Mouse (Mus musculus): ENCODE results near the gene Sag.

The Sag gene

DNA sequence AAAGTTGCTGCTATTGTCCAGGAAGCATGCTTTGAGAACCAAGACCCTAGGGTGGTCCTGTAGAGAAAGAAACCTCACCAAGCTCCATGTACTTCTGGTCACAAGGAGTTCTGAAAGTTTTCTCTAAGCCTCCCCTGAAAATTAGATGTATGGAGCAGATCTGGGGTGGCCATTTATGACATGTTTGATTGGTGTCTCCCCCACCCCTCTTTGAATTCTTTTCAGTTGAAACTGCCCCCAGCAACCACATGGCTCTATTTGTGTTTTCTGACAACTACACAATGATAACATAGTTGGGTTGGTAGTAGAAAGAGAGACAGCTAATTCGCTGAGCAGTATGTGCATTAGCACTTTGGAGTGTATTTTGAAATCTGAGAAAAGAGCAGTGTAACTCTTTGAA is 52.0 kb downstream of the Sag start:
- no peak for DNase-seq

DNA sequence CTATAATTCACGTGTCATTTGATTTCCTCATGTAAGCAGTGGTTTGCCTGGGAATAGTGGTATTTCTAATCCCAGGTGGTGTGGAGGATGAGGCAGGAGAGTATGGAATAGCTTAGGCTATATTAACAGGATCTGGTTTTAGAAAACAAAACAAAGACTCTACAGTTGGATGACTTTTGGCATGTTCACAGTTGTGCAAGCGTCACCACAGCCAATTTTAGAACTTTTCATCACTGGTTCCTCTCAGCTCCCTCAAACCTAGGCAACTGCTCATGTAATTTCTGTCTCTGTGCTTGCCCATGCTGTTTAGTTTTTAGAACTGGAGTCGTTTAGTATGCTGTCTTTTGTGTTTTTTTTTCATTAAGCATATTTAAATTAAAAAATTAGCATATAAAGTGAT is 53.3 kb downstream of the Sag start:
- peak; percentile 63 for DNase-seq

DNA sequence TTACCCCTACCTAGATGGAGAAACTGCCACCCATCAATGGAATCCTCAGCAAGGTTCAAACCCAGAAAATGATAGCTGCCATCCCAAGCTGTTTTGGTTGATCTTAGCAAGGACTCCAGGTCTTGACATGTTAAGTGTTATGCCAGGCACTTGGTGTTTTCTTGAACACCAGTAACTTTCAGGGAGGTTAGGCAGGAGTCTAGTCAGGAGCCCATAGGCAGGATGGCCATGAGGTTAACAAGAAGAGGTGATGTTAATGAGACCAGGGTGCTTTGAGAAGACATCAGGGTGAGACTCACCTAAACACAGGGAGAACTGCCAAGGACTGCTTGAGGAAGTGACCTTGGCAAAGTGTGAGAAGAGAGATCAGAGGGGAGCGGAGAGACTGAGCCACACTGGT is 54.6 kb downstream of the Sag start:
- DNase-seq = no peak

DNA sequence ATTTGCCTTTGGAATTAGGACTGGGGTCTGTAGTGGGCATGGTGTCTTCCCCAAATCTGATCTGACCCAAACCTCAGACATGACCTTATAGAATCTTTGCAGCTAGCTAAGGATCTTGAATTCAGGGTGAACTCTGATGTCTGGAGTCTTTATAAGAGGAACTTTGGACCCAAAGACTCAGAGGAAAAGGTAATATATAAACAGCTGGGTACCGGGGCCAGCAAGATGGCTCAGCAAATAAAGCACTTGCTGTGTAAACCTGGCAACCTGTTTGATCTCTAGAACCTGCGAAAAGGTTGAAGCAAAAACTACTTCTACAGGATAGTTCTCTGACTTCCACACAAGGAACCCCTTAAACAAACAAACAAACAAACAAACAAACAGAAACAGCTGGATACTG is 55.0 kb downstream of the Sag start:
- DNase-seq = no peak

DNA sequence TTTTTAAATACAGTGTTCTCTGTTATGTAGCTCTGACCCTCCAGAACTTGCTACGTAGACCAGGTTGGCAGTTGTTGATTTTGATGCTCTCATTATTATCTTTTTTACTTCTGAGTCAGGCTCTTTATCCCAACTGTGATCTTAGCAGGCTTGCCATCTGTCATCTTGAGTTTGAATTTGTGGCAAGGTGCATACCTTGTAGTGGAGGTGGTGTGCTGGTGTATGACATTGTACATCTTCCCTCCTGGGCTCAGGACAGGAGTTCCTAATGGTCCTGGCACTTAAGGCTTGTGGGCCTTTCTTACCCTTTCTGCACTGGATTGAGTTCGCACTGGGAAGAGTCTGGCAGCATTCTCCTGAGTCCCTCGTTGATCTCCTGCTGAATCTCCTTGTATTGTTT is 60.1 kb downstream of the Sag start:
- DNase-seq = no peak

DNA sequence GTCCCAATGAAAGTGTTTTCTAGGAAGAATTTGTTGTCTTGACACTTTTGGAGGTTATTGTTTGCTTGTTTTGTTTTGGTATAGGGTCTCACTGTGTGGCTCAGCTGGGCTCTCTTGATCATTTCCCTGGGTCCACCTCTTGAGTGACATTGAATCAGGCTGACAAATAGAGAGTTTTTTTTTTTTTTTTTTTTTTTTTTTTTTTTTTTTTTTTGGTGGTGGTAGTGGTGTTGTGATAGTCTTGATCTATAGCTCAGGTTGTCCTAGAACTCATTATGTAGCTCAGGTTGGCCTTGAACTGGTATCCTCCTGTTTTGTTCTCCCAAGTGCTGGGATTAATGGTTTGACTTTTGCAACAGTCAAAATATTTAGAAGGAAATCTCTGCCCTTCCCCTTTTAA is 61.4 kb downstream of the Sag start:
- DNase-seq = no peak

DNA sequence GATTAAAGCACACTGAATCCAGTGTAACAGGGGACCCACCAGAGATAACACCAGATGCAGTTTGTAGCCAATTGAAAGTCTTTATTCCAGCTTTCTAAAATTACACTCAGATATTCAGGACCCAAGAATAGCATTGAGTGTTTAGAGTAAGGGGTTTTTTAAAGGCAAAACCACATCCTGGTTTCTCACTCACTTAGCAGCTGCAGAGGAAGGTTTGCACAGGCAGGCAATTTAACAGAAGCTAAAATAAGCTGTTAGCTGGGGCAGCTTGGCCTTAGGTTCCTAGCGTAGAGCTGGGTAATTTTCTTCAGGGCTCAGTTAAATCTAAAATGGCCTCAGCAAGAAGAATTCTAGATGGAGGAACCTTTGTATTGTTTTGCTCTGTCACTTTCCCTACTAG is 63.2 kb downstream of the Sag start:
- DNase-seq = no peak

DNA sequence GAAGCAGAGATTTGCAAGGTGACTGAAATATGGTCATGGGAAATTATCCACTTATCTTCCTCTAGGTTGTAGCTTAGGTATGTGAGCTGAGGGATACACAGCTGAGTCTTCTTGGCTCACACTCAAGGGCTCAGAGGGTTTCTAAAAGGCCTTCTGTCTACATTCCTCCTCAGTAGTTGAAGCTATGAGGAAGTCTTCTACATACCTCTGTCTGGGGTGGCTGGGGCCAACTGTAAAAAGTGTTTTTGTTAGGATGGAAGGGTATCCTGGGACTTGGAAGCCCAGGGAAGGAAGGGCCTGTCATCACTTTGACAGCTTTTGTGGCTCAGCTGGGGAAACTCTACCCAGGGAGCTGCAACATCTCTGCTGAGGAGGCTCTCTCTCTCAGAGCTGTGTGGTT is 68.1 kb downstream of the Sag start:
- DNase-seq = peak; percentile 19

DNA sequence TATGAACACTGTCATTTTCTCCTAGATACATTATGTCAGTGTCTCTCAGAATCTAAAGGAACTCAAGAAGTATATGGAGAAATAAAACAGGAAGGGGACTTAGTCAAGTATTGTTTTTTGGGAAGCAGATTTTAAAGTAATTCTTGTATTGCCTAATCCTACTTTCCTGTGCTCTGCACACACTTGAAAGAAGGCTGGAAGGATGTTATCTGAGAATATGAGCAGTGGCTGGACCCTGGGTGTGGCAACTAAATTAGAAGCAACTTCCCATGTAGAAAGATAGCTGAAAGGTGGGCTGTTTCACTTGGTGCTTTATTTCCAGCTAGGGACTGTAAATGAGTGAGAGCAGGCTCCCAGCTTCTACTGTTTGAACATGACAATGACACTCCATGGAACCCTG is 69.6 kb downstream of the Sag start:
- DNase-seq = peak; percentile 55

DNA sequence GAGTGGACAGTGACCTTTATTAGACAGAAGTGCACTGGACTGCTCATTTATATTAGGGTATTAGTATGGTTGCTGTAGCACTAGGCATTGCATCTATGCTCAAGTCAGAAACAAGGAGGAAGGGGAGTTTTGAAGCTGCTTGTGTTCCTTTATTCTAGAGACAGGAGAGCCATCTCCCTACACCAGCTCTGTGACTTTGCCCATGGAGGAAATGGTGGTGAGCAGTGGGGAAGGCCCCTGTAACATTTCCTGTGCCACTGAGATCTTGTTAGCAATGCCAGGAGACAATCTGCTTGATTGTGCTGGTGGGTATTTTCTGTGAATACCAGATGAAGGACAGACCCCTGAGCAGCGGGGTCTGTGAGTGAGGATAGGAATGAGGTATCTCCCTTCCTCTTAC is 72.6 kb downstream of the Sag start:
- no peak for DNase-seq

DNA sequence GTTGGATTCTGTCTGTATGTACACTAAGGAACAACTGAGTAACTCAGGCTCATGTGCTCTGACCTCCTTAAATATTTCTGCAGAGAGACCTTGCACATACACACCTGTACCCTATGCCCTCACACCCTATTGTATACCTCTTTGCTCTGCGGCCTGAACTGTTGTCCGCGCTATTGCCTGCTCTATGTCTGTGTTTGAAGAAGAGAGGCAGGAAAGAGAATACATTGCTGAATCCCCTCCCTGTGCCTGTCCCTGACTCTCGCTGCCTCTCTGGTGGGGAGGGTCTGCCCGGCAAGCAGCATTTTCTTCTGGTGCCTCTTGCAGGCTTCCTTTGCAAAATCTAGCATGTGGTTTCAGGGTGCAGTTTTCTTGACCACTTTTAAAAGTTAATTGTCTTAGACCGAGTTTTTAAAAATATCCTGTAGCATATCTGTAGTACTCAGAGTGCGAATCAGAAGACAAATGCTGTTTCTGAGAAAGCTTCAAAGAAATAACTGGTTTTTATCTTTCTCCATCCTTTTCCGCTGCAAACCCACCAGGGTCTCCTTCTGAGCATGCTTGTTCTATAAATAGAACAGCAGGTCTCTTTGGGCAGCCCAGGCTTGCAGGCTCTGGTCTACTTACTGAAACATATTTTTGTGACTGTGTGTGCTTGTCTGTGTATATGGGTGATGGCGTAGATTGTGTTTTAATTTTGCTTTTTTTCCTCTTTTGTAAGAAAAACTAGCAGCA is 74.2 kb downstream of the Sag start:
- DNase-seq = no peak

DNA sequence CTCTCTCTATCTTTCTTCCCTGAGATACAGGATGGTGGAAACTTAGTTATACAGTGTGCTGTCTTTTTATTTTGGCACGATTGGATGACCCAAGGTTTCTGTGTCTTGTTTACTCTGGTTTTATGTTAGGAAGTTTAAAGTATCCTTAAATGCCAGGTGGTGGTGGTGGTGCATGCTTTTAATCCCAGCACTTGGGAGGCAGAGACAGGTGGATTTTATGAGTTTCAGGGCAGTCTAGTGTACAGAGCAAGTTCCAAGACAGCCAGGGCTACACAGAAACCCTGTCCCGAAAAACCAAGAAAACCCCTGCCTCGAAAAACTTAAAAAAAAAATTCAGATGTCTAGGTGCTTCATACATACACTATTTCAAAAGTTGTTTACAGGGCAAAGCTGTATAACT is 75.6 kb downstream of the Sag start:
- no peak for DNase-seq

DNA sequence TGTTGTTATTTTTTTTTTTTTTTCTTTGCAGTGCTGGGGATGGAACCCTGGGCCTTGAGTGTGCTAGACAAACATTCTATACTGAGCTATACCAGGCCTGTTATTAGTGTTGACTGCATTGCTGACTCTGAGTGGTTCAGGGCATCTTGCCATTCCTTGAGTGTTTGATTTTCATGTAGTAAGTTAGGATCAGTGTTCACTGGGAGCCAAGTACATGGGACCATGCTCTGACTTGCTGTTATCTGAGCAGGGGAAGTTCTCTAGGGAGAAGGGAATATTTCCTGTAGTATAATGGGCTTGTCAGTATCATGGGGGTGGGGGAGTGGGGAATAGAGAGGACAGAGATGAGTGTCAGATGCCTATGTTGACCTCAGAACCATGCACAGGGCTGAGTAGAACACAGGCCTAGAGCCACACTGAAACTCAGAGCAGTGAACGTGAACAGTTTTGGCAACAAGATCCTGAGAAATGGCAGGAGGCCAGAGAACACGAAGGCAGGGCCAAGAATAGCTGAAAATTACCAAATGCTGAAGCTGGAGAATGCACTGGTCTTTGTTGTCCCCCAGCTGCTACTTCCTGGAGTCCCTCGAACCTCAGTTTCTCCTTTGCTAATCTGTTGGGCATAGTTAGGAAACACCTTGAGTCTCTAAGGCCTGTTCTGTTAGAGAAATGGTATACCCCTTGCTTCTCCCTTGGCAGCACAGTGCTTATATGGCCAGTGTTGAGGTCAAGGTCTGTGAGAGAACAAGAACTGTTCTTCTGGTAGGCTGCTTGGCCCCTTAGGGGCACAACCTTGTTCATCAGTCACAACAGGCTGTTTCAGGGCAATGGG is 76.2 kb downstream of the Sag start:
- peak; percentile 90 for DNase-seq

DNA sequence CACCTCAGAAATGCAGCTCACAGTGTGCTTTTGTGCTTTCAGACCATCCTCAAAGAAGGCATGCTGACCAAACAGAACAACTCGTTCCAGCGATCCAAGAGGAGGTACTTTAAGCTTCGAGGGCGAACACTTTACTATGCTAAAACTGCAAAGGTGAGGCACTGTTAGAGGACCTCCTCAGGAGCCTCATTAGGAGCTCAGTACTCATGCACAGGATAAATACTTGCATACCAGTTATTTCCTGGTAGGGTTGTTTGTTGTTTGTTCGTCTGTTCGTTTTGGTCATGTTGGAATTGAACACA is 76.8 kb downstream of the Sag start:
- DNase-seq = peak; percentile 83

DNA sequence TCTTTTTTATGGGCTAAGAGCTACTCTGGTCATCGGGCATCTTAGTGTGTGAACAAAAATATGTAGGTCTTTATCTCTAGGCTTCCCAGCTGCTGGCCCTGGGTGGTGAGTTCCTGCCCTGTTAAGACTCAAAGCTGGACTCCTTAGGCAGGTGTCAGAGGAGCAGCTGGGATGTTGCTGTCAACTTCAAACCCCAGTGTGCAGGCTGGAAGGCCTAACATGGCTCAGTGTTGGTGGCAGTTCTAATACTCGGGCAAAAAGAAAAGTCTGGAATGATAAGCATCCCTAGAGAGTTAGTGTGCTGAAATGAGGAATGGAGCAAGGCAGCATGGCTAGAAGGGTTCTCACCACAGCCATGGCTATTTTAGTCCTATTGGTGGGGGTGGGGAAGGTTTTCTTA is 77.4 kb downstream of the Sag start:
- peak; percentile 48 for DNase-seq

DNA sequence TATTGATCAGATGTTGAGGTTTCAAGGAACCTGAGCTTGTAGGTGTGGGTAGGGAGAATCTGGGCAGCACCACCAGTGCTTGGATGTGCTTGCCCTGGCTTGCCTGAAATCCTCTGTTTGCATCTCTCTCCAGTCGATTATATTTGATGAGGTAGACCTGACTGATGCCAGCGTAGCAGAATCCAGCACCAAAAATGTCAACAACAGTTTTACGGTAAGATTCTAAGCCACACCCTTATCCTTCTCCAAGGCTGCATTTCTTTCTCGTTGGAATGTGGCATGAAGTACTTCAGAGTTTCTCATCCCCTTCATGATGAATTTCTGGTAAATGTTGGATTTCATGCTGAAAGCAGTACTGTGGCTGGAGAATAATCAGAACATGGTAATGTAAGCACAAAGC is 78.2 kb downstream of the Sag start:
- DNase-seq = peak; percentile 37

DNA sequence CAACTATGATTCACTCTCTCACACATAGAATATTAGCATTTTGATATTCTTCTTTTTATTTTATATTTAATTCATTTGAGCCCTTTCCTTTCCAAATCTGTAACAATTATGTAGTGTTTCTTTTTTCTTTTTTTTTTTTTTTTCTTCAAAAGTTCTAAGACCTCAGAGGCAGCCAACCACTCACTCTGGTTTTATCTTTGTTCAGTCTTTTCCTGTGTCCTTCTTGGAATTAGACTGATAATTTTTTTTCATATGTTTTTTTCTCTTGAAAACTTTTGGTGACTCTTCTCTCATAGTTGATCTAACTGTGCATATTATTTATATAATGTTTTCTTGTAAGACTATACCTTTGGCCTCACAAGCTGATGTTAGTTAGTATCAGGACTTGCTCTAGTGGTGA is 79.1 kb downstream of the Sag start:
- no peak for DNase-seq

DNA sequence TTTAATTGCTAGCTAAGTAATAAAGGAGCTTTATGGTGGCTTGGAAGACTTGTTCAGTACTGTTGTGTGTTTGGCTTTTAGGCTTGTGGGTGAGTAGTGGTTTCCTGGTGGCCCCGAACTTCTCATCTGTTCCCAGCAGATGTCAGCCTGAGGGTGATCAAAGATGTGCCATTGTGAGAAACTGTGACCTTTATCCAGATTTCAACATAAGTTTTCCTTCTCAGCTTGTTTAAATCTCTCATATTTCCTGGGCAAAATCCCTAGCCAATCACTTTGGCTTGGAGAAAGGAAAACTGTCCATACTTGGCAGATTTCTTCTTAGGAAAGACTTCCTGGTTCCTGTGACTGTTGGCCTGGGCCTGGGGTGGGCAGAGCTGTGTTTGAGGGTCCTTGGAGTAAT is 87.5 kb downstream of the Sag start:
- peak; percentile 49 for DNase-seq

DNA sequence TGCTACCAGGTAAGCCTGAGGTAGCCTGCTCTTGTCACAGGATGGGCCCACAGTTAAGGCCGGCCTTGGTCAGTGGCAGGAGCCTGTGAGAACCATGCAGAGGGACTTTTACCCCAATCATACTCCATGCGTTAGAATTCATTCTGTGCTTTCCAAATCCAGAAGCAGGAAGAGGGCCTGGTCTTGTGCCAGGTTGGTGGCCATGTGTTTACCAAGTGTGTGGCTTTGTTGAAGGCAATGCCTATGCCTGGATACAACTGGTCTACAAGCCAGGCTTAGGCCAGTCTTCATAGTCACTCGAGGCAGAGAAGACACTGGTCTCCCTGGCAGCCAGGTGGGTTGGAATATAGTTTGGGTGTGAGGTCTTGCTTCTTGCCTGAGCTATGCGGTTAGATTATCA is 88.2 kb downstream of the Sag start:
- DNase-seq = peak; percentile 86

DNA sequence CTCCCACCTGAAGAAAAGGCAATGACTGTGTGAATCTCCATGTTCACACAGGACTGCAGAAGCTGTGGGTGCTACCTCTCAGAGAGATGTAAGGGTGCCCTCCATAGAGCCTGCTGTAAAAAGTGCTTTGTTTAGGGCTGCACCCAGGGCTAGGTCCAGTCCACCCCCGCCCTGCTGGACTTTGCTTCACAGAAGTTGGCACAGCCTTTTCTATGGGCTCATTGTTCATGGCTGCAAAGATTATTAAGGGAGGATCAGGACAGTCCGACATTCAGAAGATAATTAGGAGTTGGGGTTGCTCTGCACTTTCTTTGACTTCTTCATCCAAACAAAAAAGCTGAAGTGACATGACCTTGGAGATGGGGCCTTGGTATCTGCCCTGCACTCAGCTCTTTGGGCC is 89.0 kb downstream of the Sag start:
- no peak for DNase-seq

DNA sequence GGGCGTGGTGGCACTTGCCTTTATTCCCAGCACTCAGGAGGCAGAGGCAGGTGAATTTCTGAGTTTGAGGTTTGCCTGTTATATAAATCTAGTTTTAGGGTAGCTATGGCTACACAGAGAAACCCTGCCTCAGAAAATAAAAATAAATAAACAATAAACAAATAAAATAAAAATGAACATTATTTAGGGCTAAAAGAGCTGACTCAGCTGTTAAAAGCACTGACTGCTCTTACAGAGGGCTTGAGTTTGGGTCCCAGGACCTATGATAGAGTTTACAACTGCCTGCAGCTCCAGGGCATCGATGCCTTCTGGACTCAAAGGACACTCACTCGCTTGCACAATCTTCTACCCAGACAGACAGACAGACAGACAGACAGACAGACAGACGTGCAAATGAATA is 89.9 kb downstream of the Sag start:
- DNase-seq = no peak
